Mouse (Mus musculus) liver, postnatal 0 days (tissue): ENCODE measurements around the gene Gucy2d. TPM values are rescaled to one million over a fixed set of nuclear protein-coding genes. Genes with fewer than 3 reads are reported as not detected.

ENCODE experiments used
- ATAC-seq: fragments of 200-750 bp; cut with Nextera tagmentation; 2 replicates; pipeline ENCODE4 v1.8.0; 2017; ENCODE audit warnings: mild to moderate bottlenecking, moderate library complexity
- DNase-seq: peaks from one replicate; pipeline ENCODE4 v3.0.0-alpha.2; 2016
- H3K27ac ChIP-seq: fragments of 300-500 bp; sonication (generic); 2 replicates; pipeline ENCODE4 v1.5.1; 2014; ENCODE audit warnings: antibody characterized with exemption, moderate library complexity, mild to moderate bottlenecking, low read depth
- H3K27me3 ChIP-seq: fragments of 300-500 bp; sonication (generic); 2 replicates; pipeline ENCODE4 v1.6.1; 2014; ENCODE audit warnings: low read length, control low read depth, mixed read lengths; ENCODE audit not compliant: insufficient read depth
- H3K36me3 ChIP-seq: fragments of 300-500 bp; sonication (generic); replicated peaks from 2 replicates; pipeline ENCODE4 v1.6.1; 2014; ENCODE audit warnings: mild to moderate bottlenecking, control low read depth, low read length, moderate library complexity, mixed read lengths; ENCODE audit not compliant: insufficient read depth
- H3K4me1 ChIP-seq: fragments of 300-500 bp; sonication (generic); 2 replicates; pipeline ENCODE4 v1.6.1; 2014; ENCODE audit warnings: antibody characterized with exemption, mild to moderate bottlenecking, control low read depth; ENCODE audit not compliant: insufficient read depth
- H3K4me2 ChIP-seq: fragments of 300-500 bp; sonication (generic); 2 replicates; pipeline ENCODE4 v1.6.1; 2014; ENCODE audit warnings: low read depth, mild to moderate bottlenecking, low read length, moderate library complexity, mixed read lengths
- H3K4me3 ChIP-seq: fragments of 300-500 bp; sonication (generic); 2 replicates; pipeline ENCODE4 v1.5.1; 2014; ENCODE audit warnings: low read depth, low read length
- H3K9ac ChIP-seq: fragments of 300-500 bp; sonication (generic); replicated peaks from 2 replicates; pipeline ENCODE4 v1.6.1; 2014; ENCODE audit warnings: mild to moderate bottlenecking, moderate library complexity
- H3K9me3 ChIP-seq: fragments of 300-500 bp; sonication (generic); 2 replicates; pipeline ENCODE4 v1.6.1; 2016; ENCODE audit warnings: mild to moderate bottlenecking, control low read depth, low read length, mixed read lengths
- CTCF ChIP-seq: sonication (generic); IDR thresholded peaks from 2 replicates; pipeline ENCODE4 v1.5.1; 2016; ENCODE audit warnings: antibody characterized with exemption, low read depth
- EP300 ChIP-seq: IDR thresholded peaks from 2 replicates; pipeline ENCODE4 v1.6.1; 2016; ENCODE audit warnings: antibody characterized with exemption, low read depth, mild to moderate bottlenecking
- WGBS: fragments of 180-500 bp; shearing (Covaris S2); extraction: QIAGEN DNeasy Blood & Tissue Kit; methylation state at CpG from one replicate; pipeline ENCODE4 v1.1.7; 2014; ENCODE audit not compliant: insufficient replicate concordance; 5-methylcytosine and 5-hydroxymethylcytosine counted together
- polyA plus RNA-seq: library from polyadenylated mRNA; unstranded; fragments of >200 nt; fragmentation: Nextera tagmentation; extraction: Ambion mirVana; gene quantifications from 2 replicates; pipeline ENCODE4 v1.2.1, GENCODE M21; 2015

The Gucy2d gene
- polyA plus RNA-seq, 1 experiment from 2014 or later = not detected

DNA sequence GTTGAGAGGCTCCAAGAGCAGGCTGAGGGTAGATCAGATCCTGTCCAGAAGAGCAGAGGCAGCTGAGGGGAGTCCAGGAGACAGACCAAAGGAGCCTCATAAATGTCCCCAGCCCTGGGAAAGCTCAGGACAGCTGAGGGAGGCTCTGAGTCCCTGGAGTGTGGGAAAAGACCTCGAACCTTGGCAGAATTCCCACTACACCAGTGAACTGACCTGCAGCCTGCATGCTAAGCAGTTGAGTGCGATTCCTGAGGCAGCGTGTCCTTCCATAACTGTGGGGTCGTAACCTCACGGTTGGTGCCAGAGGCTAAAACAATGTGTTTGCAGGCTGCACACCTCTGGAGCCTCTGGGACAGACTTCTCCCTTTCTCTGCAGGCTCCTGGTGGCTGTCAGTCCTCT is 20.9 kb upstream of the Gucy2d start:
- DNase-seq (no peak), ATAC-seq (no peak)
- no peaks in the 10 kb centered on the region for H3K27me3 ChIP-seq
- no peaks in the 10 kb centered on the region for H3K9me3 ChIP-seq
- peaks cover 18% of the 10 kb centered on the region for H3K4me1 ChIP-seq
- TF ChIP-seq CTCF (no peak), EP300 (no peak)
- no peak overlapping the region for H3K9ac ChIP-seq
- 57% methylated on average over 5 of the region's 5 CpGs for WGBS
- no peak overlapping the region for H3K4me3 ChIP-seq
- no peaks in the 10 kb centered on the region for H3K36me3 ChIP-seq
- no peak overlapping the region for H3K4me2 ChIP-seq
- H3K27ac ChIP-seq = no peak overlapping the region

DNA sequence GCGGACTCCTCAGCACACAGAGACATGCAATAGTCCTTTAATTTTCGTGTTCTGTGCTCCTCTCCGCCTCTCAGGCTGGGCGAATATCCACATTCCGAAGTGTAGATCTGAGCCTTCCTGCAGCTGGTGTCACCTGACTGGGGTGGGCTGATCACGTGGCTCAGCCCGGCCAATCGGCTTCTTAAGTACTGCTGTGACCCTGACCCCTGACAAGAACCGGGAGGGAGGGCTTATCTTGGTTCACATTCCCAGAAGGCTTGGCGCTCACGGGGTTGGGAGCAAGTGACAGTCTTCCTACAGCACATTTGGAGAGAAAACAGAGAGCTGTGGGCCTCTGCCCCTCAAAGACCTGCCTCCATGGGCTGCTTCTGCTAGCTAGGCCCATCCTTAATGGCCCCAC is 16.7 kb upstream of the Gucy2d start:
- H3K4me2 ChIP-seq = no peak overlapping the region
- H3K4me1 ChIP-seq = peaks cover 7% of the 10 kb centered on the region
- 70% methylated on average over 11 of the region's 11 CpGs for WGBS
- TF ChIP-seq EP300 (no peak), CTCF (no peak)
- no peak overlapping the region for H3K4me3 ChIP-seq
- ATAC-seq (no peak), DNase-seq (no peak)
- no peak overlapping the region for H3K9ac ChIP-seq
- H3K27ac ChIP-seq = no peak overlapping the region
- H3K9me3 ChIP-seq = no peaks in the 10 kb centered on the region
- no peaks in the 10 kb centered on the region for H3K27me3 ChIP-seq
- H3K36me3 ChIP-seq = no peaks in the 10 kb centered on the region

DNA sequence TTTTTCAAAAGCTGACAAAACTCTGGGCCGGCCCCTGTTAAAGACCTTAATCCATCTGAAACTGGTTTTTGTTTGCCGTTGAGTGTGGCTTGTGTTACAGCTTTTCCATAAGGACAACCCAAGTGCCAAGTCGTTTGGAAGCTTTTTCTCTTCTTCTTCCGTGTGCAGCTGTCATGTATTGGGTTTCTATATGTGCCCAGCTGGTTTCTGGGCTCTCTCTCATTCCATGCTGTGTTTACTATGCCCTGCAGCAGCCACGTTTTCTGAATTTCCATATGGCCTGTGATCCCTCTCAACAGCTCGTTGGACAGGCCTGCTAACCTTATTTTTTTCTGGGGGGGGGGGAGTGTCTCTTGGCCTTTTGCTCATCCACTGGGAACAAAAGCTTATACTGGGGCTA is 15.8 kb upstream of the Gucy2d start:
- peaks cover 3% of the 10 kb centered on the region; the same call in 1 of the 2 replicates for H3K4me1 ChIP-seq
- no peak for ATAC-seq
- H3K27me3 ChIP-seq = no peaks in the 10 kb centered on the region
- H3K4me2 ChIP-seq = no peak overlapping the region
- no peak overlapping the region for H3K4me3 ChIP-seq
- TF ChIP-seq EP300 = no peak
- no peak for TF ChIP-seq CTCF
- WGBS = 67% methylated on average over 6 of the region's 6 CpGs
- no peak overlapping the region for H3K27ac ChIP-seq
- H3K9ac ChIP-seq = no peak overlapping the region
- H3K36me3 ChIP-seq = no peaks in the 10 kb centered on the region
- DNase-seq = no peak
- H3K9me3 ChIP-seq = no peaks in the 10 kb centered on the region

DNA sequence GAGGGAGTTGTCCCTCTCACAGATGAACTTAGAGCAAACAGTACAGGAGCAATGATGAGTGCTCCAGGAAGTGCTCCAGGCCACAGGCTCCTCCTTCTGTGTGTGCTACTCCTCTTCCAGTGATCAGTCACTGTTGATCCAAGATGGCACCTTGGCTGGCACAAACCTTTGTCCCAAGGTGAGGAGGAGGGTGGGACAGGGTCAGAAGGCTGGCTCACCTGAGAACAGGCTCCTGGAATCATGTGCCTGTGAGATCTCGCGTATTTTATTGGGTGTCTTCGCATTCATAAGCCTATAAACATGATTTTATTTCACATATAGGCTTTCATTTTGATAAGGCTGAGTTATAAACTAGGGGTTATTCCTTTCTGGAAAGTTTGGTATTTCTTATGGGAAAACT is 14.7 kb upstream of the Gucy2d start:
- H3K4me3 ChIP-seq = no peak overlapping the region
- DNase-seq (no peak), ATAC-seq (no peak)
- H3K9ac ChIP-seq = no peak overlapping the region
- H3K4me2 ChIP-seq = no peak overlapping the region
- WGBS = 91% methylated on average over 3 of the region's 3 CpGs
- TF ChIP-seq EP300 (no peak), CTCF (no peak)
- H3K27me3 ChIP-seq = no peaks in the 10 kb centered on the region
- H3K36me3 ChIP-seq = no peaks in the 10 kb centered on the region
- H3K9me3 ChIP-seq = no peaks in the 10 kb centered on the region
- H3K4me1 ChIP-seq = no peaks in the 10 kb centered on the region
- H3K27ac ChIP-seq = no peak overlapping the region

DNA sequence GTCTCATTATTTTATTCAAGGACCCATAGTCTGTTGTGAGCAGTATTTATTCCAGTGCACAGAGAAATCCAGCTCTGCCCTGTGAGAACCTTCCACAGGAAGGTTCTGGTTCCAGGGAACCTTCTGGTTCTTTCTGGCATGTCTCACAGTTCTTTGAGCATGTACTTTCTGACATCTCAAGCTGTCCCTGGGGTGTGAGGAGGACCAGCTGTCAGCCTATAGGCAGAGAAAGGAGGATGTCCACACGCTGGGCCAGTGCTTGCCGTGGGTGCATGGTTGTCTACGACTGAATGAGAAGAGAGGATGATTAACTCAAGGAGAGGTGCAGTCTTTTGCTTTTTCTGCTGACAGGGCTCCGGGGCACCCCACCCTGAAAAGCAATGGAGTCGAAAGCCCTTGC is 13.6 kb upstream of the Gucy2d start:
- Histone ChIP-seq H3K36me3 (no peaks in the 10 kb centered on the region), H3K9me3 (no peaks in the 10 kb centered on the region), H3K4me1 (no peaks in the 10 kb centered on the region), H3K9ac (no peak overlapping the region), H3K4me3 (no peak overlapping the region), H3K4me2 (no peak overlapping the region), H3K27me3 (no peaks in the 10 kb centered on the region), H3K27ac (no peak overlapping the region)
- DNase-seq (no peak), ATAC-seq (no peak)
- no peak for TF ChIP-seq EP300
- TF ChIP-seq CTCF = no peak
- WGBS = 66% methylated on average over 5 of the region's 5 CpGs

DNA sequence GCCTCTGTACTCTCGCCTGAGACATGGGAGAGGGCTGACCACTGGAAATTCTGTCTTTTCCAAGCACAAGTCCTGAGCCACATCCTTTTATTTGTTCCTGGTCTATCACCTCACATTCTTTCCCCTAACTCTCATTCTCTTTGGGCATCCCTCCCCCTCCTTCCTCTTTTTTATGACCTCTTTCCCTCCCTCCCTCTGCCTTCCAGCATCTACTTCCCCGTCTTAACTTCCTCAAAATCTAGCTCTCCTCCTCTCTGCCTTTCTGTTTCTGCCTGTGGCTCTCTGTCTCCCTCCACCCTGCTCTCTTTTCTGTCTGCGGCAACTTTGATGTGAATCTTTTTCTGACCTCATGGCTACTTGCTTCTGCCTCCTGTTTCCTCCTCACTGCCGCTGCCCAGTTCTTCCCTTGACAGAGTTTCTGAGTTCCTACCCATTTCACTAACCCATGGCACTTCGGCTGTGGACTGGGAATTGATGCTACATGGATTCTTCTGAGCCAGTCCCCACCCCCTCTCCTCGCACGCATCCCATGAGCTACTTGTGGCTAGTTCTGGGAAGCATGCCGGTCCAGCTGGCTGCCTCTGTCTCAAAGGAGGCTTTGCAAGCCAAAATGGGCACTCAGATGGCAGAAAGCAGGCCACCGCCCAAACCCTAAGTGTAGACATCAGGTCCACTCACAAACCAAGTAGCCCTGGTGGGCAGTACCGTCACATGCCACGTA is 12.9 kb upstream of the Gucy2d start:
- WGBS = 50% methylated on average over 11 of the region's 11 CpGs
- Histone ChIP-seq H3K4me3 (no peak overlapping the region), H3K4me1 (no peaks in the 10 kb centered on the region), H3K27ac (no peak overlapping the region), H3K9ac (no peak overlapping the region), H3K36me3 (no peaks in the 10 kb centered on the region), H3K4me2 (no peak overlapping the region), H3K27me3 (no peaks in the 10 kb centered on the region), H3K9me3 (no peaks in the 10 kb centered on the region)
- ATAC-seq (no peak), DNase-seq (no peak)
- TF ChIP-seq CTCF (no peak), EP300 (no peak)

DNA sequence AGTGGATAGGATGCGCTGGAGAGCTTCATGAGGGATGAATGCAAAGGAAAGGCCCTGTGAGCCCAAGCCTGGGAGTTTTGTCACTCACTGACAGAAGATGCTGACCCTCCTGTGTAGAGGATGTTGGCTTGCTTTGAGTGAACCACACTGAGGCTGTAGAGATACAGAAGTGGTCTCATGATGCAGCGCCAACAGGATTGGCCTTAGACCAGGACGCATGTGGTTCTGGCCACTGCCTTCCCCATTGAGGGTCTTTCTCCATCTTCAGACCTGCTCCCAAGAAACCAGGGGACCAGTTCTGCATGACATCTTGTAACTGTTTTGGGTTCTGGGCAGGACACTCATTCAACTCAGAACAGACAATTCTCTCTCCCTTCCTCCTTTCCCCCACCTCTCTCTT is 10.6 kb upstream of the Gucy2d start:
- ATAC-seq (no peak), DNase-seq (no peak)
- H3K4me3 ChIP-seq = no peak overlapping the region
- no peaks in the 10 kb centered on the region for H3K27me3 ChIP-seq
- WGBS = 82% methylated on average over 3 of the region's 3 CpGs
- H3K36me3 ChIP-seq = no peaks in the 10 kb centered on the region
- no peaks in the 10 kb centered on the region for H3K4me1 ChIP-seq
- H3K4me2 ChIP-seq = no peak overlapping the region
- no peak overlapping the region for H3K27ac ChIP-seq
- no peak overlapping the region for H3K9ac ChIP-seq
- no peaks in the 10 kb centered on the region for H3K9me3 ChIP-seq
- TF ChIP-seq EP300 = no peak
- no peak for TF ChIP-seq CTCF
